Mouse (Mus musculus): ENCODE measurements around the gene Pick1.

DNA sequence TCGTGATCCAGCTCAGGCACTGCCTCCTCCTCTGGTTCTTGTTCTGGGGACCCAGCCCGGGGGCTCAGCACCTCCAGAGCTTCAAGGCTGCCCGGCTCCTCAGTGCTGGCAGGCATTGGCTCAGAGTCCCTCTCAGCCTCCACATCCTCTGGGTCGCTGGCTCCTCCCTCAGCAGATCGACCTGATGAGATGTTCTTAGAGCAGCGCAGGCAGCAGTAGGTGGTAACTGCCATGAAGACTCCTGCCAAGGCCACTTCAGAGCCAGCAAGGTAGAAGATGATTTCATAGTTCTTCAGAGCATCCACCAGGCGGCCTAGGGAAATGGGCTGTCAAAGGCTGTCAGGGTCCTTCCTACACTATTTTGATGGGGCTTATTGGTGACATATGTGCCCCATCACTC, 22.2 kb downstream of the Pick1 start:
- TF ChIP-seq CTCF (IDR thresholded peaks at IDR 0.05; ENCODE audit: borderline replicate concordance, insufficient read depth, low read length) (no peak), POLR2A (IDR thresholded peaks at IDR 0.05; ENCODE audit: low read depth, low read length) (no peak)

All from embryonic fibroblast, embryonic 13.5 days (primary cell).